Mouse (Mus musculus) c-Kit-negative CD71-positive TER-119-positive erythroid progenitor cells, embryonic 14.5 days (primary cell): Measurements from ENCODE around the gene Cryaa.
"Not testable (repeated sequence)": the region's sequence is repeated elsewhere in the genome, so short reads cannot be mapped to it uniquely, and the experiment has no call there.

ENCODE experiments used
- DNase-seq: peaks from one replicate; pipeline ENCODE4 v3.0.0-alpha.2; 2013; ENCODE audit warnings: low read depth, low spot score

Cryaa gene

GRCm38 (mm10) chr17:31660661-31661250, 16.9 kb upstream of the Cryaa start:
- DNase-seq, result no peak

GRCm38 (mm10) chr17:31662855-31663254, 14.8 kb upstream of the Cryaa start:
- no peak for DNase-seq

- DNase-seq, result peak; percentile 44
Observed at GRCm38 (mm10) chr17:31664760-31665159, 12.8 kb upstream of the Cryaa start.

- no peak for DNase-seq
Observed at GRCm38 (mm10) chr17:31668306-31668705, 9.3 kb upstream of the Cryaa start.

GRCm38 (mm10) chr17:31670163-31670562, 7.4 kb upstream of the Cryaa start:
- no peak for DNase-seq

GRCm38 (mm10) chr17:31671698-31672097, 5.9 kb upstream of the Cryaa start:
- no peak for DNase-seq

- DNase-seq, result no peak
Observed at GRCm38 (mm10) chr17:31672279-31672678, 5.3 kb upstream of the Cryaa start.

GRCm38 (mm10) chr17:31674426-31674825, 3.2 kb upstream of the Cryaa start:
- DNase-seq, result no peak

GRCm38 (mm10) chr17:31680450-31680849, 2.8 kb downstream of the Cryaa start:
- DNase-seq, result no peak

GRCm38 (mm10) chr17:31685514-31686224, 8.1 kb downstream of the Cryaa start:
- peak; percentile 55 for DNase-seq

- DNase-seq, result no peak
Observed at GRCm38 (mm10) chr17:31686225-31686564, 8.6 kb downstream of the Cryaa start.

- no peak for DNase-seq
Observed at GRCm38 (mm10) chr17:31688112-31688511, 10.5 kb downstream of the Cryaa start.

GRCm38 (mm10) chr17:31689606-31690005, 12.0 kb downstream of the Cryaa start:
- no peak for DNase-seq

- no peak for DNase-seq
Observed at GRCm38 (mm10) chr17:31692918-31693317, 15.3 kb downstream of the Cryaa start.

GRCm38 (mm10) chr17:31693330-31694022, 15.9 kb downstream of the Cryaa start:
- peak; percentile 25 for DNase-seq

GRCm38 (mm10) chr17:31694023-31694376, 16.4 kb downstream of the Cryaa start:
- no peak for DNase-seq

- DNase-seq, result no peak
Observed at GRCm38 (mm10) chr17:31694949-31695348, 17.3 kb downstream of the Cryaa start.

- not testable (repeated sequence) for DNase-seq
Observed at GRCm38 (mm10) chr17:31695356-31695755, 17.7 kb downstream of the Cryaa start.

GRCm38 (mm10) chr17:31698347-31698746, 20.7 kb downstream of the Cryaa start:
- DNase-seq, result no peak

GRCm38 (mm10) chr17:31703276-31703980, 25.8 kb downstream of the Cryaa start:
- no peak for DNase-seq

GRCm38 (mm10) chr17:31705271-31706020, 27.8 kb downstream of the Cryaa start:
- no peak for DNase-seq
